Mouse (Mus musculus) myocyte (in vitro differentiated cells): ENCODE measurements around the gene Entpd1.

Experiments
- CEBPB ChIP-seq: IDR thresholded peaks from 2 replicates; pipeline ENCODE4 v1.6.1; 2011; ENCODE audit warnings: mild to moderate bottlenecking, moderate library complexity; ENCODE audit not compliant: poor library complexity, insufficient read depth, severe bottlenecking
- E2F4 ChIP-seq: IDR thresholded peaks from one replicate; pipeline ENCODE4 v1.6.1; 2011; ENCODE audit warnings: mild to moderate bottlenecking, control low read depth, moderate library complexity; ENCODE audit not compliant: insufficient read depth
- MAX ChIP-seq: IDR thresholded peaks from one replicate; pipeline ENCODE4 v1.6.1; 2011; ENCODE audit warnings: low read depth, mild to moderate bottlenecking, control low read depth
- MYOD1 ChIP-seq, 3 experiments: IDR thresholded peaks; one replicate each; pipeline ENCODE4 v1.6.1; 2011; ENCODE audit warnings: control low read depth in 2 of 3, low read depth in 2 of 3, mild to moderate bottlenecking in 2 of 3, moderate library complexity in 1 of 3; ENCODE audit not compliant: insufficient read length in 2 of 3, control insufficient read depth in 1 of 3
- MYOG ChIP-seq, 3 experiments: IDR thresholded peaks; one replicate each; pipeline ENCODE4 v1.6.1; 2011; ENCODE audit warnings: control low read depth in 2 of 3, low read depth in 2 of 3, mild to moderate bottlenecking in 2 of 3; ENCODE audit not compliant: insufficient read length in 2 of 3, control insufficient read depth in 1 of 3, insufficient read depth in 1 of 3
- POLR2A ChIP-seq: IDR thresholded peaks from one replicate; pipeline ENCODE4 v1.6.1; 2011; ENCODE audit warnings: low read depth, mild to moderate bottlenecking, control low read depth, moderate library complexity; ENCODE audit not compliant: insufficient read length
- POLR2AphosphoS2 ChIP-seq: IDR thresholded peaks from one replicate; pipeline ENCODE4 v1.6.1; 2011; ENCODE audit warnings: low read depth, control low read depth; ENCODE audit not compliant: insufficient read length
- TCF12 ChIP-seq: IDR thresholded peaks from one replicate; pipeline ENCODE4 v1.6.1; 2011; ENCODE audit warnings: mild to moderate bottlenecking, control low read depth; ENCODE audit not compliant: poor library complexity, insufficient read depth, severe bottlenecking
- USF1 ChIP-seq: IDR thresholded peaks from one replicate; pipeline ENCODE4 v1.6.1; 2011; ENCODE audit warnings: low read depth, mild to moderate bottlenecking, control low read depth, moderate library complexity

GRCm38 (mm10) chr19:40630096-40630495, 17.9 kb downstream of the Entpd1 start:
- TF ChIP-seq POLR2A (no peak), E2F4 (no peak), MYOD1 (IDR thresholded peaks at IDR 0.05; ENCODE audit: control insufficient read depth in 1 of 3, insufficient read length in 2 of 3, low read depth in 2 of 3) (no peak), TCF12 (no peak), USF1 (no peak), MAX (no peak), POLR2AphosphoS2 (no peak), MYOG (IDR thresholded peaks at IDR 0.05; ENCODE audit: control insufficient read depth in 1 of 3, insufficient read depth in 1 of 3, insufficient read length in 2 of 3, low read depth in 2 of 3) (no peak), CEBPB (no peak)
